Mouse (Mus musculus) erythroblast, embryonic 14.5 days (primary cell): ENCODE data around the gene Rpl13a. TPM values are rescaled to one million over a fixed set of nuclear protein-coding genes. Genes with fewer than 3 reads are reported as not detected.
"Not testable (repeated sequence)": the region's sequence is repeated elsewhere in the genome, so short reads cannot be mapped to it uniquely, and the experiment has no call there.

Experiments used
- H3K27me3 ChIP-seq: 2 replicates; pipeline ENCODE4 v1.6.1; 2012; ENCODE audit warnings: inconsistent platforms; ENCODE audit not compliant: control insufficient read depth
- H3K36me3 ChIP-seq: 2 replicates; pipeline ENCODE4 v1.6.1; 2012; ENCODE audit warnings: mild to moderate bottlenecking, inconsistent platforms; ENCODE audit not compliant: control insufficient read depth
- H3K4me1 ChIP-seq: 2 replicates; pipeline ENCODE4 v1.6.1; 2012; ENCODE audit warnings: inconsistent platforms; ENCODE audit not compliant: control insufficient read depth
- H3K4me3 ChIP-seq: replicated peaks from 2 replicates; pipeline ENCODE3; 2012; ENCODE audit warnings: moderate library complexity, mild to moderate bottlenecking, inconsistent platforms
- H3K9me3 ChIP-seq: 2 replicates; pipeline ENCODE4 v1.6.1; 2012; ENCODE audit warnings: low read length, inconsistent platforms, mixed read lengths; ENCODE audit not compliant: control insufficient read depth
- GATA1 ChIP-seq: IDR thresholded peaks from 2 replicates; pipeline ENCODE4 v1.6.1; 2012; ENCODE audit warnings: low read length, inconsistent platforms, mixed read lengths
- TAL1 ChIP-seq: IDR thresholded peaks from 3 replicates; pipeline ENCODE4 v1.6.1; 2012; ENCODE audit warnings: low read length, inconsistent platforms, mixed read lengths
- polyA plus RNA-seq: library from polyadenylated mRNA; stranded (reverse); fragments of >175 nt; gene quantifications from 2 replicates; pipeline ENCODE4 v1.2.3, GENCODE M21; 2012

Gene Rpl13a
- polyA plus RNA-seq, 1 experiment, result 438 TPM

DNA sequence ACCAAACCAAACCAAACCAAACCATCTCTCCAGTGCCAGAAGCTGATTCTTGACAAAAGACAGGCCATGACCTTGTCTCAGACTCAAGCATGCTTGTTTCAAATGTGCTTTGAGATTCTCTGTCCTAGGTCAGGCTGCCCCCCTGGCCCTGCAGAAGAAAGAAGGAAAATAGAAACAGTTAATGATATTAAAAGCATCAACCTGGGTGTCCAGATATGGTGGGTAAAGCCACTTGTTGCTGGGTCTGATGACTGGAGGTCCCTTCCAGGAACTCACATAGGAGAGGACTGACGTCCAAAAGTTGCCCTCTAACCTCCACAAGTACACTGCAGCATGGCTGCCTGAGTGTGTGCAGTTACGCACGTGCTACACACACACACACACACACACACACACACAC lies 32.3 kb upstream of the Rpl13a start:
- H3K4me1 ChIP-seq, result peaks cover 25% of the 10 kb centered on the region
- no peak overlapping the region for H3K4me3 ChIP-seq
- peaks cover 41% of the 10 kb centered on the region for H3K36me3 ChIP-seq
- H3K9me3 ChIP-seq, result peaks cover 2% of the 10 kb centered on the region; the same call in 1 of the 2 replicates
- peaks cover 40% of the 10 kb centered on the region for H3K27me3 ChIP-seq
- TF ChIP-seq GATA1, result no peak

DNA sequence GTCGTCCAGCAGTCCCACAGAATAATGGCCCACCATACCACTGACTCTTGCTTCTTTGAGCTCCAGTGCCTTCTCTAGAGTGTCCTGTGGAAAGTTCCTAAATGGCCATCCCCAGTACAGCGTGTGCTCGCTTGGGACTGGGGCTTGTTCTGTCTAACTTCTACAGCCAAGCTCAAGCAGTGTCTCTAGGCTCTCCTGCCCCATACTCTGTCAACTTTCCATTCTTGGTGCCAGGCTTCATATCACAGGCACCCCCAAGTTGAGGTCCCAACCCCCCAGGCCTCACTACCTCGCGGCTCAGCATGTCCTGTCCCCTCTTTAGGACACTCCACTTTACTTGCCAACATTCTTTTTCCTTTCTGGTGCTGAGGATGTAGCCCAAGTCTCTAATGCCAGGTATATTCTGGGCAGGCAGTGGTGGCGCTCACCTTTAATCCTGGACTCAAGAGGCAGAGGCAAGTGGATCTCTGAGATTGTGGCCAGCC lies 31.8 kb upstream of the Rpl13a start:
- Histone ChIP-seq H3K4me3 (no peak overlapping the region), H3K27me3 (peaks cover 35% of the 10 kb centered on the region), H3K4me1 (peaks cover 29% of the 10 kb centered on the region), H3K9me3 (peaks cover 2% of the 10 kb centered on the region; the same call in 1 of the 2 replicates), H3K36me3 (peaks cover 41% of the 10 kb centered on the region)
- TF ChIP-seq TAL1, result no peak
- no peak for TF ChIP-seq GATA1

DNA sequence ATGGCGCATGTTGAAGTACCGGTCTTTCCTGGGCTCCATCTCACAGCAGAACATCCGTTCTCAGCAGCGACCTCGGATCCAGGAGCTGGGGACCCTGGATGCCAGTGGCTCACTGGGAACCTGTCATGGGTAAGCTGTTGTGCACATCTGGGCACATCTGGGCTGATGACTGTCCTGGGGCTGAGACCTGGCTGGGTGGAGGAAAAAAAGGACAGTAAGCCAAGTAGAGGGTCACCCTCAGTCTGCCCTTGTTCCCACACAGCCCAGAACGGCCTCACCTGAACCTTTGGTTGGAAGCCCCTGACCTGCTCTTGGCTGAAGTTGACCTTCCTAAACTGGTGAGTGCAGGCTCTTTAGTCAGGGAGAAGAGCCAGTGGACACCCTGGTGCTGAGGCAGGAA lies 30.4 kb upstream of the Rpl13a start:
- TF ChIP-seq TAL1, result no peak
- TF ChIP-seq GATA1, result no peak
- peaks cover under 1% of the 10 kb centered on the region; the same call in 1 of the 2 replicates for H3K9me3 ChIP-seq
- H3K4me1 ChIP-seq, result peaks cover 34% of the 10 kb centered on the region
- peaks cover 41% of the 10 kb centered on the region for H3K36me3 ChIP-seq
- H3K27me3 ChIP-seq, result peaks cover 21% of the 10 kb centered on the region
- no peak overlapping the region for H3K4me3 ChIP-seq

DNA sequence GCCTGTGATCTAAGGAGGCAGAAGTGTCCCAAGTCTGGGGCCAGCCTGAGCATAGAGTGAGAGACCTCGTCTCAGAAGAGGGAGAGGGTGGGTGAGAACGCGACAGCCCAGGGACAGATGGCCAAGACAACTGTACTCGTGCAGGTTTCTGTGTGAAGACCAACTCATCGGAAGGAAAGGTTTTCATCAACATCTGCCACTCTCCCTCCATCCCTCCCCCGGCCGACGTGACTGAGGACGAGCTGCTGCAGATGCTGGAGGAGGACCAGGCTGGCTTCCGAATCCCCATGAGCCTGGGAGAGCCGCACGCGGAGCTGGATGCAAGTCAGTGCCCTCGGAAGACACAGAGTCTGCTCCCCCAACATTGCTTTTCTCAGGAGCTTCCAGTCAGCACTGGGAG lies 28.9 kb upstream of the Rpl13a start:
- no peak overlapping the region for H3K4me3 ChIP-seq
- no peaks in the 10 kb centered on the region for H3K9me3 ChIP-seq
- no peak for TF ChIP-seq GATA1
- no peak for TF ChIP-seq TAL1
- peaks cover 41% of the 10 kb centered on the region for H3K36me3 ChIP-seq
- peaks cover 6% of the 10 kb centered on the region for H3K27me3 ChIP-seq
- H3K4me1 ChIP-seq, result peaks cover 35% of the 10 kb centered on the region

DNA sequence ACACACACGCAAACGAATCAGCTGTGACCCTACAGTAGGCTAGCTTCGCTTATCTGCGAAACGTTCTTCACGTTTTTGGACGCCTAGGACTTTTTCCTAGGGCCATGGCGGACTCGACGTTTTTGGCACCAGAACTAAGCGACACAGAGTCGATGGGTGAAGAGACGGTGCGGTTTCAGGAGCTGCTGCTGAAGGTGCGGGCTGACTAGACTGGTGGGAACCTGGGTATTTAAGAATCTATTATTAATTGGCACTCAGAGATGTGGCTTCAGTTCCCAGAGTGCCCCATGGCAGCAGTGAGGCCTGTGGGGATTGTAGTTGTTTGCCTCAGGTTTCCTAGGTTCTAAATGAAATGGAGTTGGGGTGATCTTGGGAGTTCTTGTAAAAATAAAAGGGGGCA lies 27.6 kb upstream of the Rpl13a start:
- Histone ChIP-seq H3K36me3 (peaks cover 41% of the 10 kb centered on the region), H3K4me3 (no peak overlapping the region), H3K4me1 (peaks cover 29% of the 10 kb centered on the region), H3K9me3 (no peaks in the 10 kb centered on the region), H3K27me3 (no peaks in the 10 kb centered on the region)
- no peak for TF ChIP-seq TAL1
- no peak for TF ChIP-seq GATA1

DNA sequence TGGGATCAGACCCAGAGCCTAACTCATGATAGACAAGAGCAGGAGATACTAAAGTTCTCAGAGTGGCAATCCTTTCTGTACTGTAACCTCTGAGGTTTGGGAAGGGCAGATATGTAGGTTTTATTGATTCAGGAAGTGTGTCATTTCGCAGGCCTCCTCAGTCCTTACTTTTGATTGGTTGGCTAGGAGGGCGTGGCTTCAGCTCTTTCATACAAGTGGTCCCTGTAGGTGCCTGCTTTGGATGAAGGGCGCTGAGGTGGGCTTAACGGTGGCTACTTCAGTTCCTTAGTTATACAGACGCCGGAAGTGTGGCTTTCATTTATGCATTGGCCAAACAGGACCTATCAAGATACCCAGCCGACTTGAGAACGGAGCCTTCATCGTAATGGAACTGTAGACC lies 27.0 kb upstream of the Rpl13a start:
- no peaks in the 10 kb centered on the region for H3K9me3 ChIP-seq
- H3K27me3 ChIP-seq, result no peaks in the 10 kb centered on the region
- H3K36me3 ChIP-seq, result peaks cover 40% of the 10 kb centered on the region
- no peak overlapping the region for H3K4me3 ChIP-seq
- no peak for TF ChIP-seq GATA1
- TF ChIP-seq TAL1, result no peak
- H3K4me1 ChIP-seq, result peaks cover 29% of the 10 kb centered on the region

DNA sequence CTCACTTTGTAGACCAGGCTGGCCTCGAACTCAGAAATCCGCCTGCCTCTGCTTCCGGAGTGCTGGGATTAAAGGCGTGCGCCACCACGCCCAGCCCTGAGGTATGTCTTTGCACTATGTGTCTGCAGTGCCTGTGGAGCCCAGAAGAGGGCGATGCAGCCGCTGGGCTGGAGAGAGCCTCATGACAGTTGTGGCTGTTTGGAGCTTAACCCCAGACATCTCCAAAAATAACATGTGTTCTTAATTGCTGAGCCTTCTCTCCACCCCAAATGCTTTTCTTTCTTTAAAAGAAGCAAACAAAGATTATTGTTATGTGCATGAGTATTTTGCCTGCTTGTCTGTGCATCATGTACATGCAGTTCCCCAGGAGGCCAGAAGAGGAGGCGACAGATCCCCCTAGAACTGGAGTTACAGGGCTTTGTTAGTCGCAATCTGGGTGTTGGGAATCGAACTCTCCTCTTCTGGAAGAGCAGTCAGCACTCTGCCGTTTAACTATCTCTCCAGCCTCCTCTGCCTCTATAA lies 26.5 kb upstream of the Rpl13a start:
- TF ChIP-seq TAL1, result no peak
- no peak for TF ChIP-seq GATA1
- Histone ChIP-seq H3K9me3 (no peaks in the 10 kb centered on the region), H3K4me3 (peak overlapping the region; percentile 77), H3K36me3 (peaks cover 35% of the 10 kb centered on the region), H3K27me3 (no peaks in the 10 kb centered on the region), H3K4me1 (peaks cover 31% of the 10 kb centered on the region)

DNA sequence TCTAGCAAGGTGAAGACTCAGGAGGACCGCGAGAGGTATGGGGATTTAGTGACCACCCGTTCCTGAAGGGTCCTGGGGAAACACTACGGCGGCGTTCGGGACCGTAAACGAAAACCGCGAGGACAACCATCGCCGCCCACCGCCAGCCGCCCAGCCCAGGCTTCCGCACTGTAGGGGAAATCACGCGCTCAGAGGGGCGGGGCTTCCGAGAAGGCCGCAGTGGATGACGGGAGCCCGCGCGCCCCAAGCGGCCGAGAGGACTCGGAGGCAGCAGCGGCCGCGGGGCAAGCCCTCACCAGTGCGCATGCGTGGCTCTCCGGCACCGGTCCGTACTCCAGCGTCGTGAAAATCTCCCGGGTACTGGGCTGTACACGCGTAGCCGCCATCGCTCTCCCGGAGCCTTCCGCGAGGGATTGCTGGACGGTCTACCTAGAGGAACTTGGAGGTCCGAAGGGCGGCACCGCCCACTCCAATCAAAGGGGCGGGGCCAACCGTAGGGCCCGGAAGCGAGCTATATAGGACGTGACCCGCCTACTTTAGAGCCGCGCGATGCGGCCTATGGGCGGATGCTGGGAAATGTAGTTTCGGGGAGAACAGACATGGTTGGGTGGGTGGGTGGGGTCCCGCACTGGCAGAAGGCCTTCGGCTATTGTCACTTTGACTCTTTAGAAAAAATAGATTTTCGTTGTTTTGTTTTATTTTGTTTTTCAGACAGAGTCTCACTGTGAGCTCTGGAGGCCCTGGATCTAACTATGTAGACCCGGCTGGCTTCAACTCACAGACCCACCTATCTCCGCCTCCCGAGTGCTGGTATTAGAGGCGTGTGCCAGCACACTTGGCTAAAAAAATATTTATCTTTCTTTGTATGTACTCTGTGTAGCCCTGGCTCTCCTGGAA lies 25.8 kb upstream of the Rpl13a start, which contains the start of the genes Pih1d1 and Aldh16a1:
Gene Pih1d1, plus strand, starts transcription at position 208 of the 897 bp plus-strand sequence.
Gene Aldh16a1, minus strand, starts transcription at position 489 of the 897 bp plus-strand sequence.
- H3K4me3 ChIP-seq, result peak within 1 kb of the TSS; percentile 77
- H3K27me3 ChIP-seq, result no peaks in the 10 kb centered on the region
- TF ChIP-seq TAL1 (no peak), GATA1 (no peak)
- peaks cover 32% of the 10 kb centered on the region for H3K36me3 ChIP-seq
- H3K9me3 ChIP-seq, result no peaks in the 10 kb centered on the region
- peaks cover 31% of the 10 kb centered on the region for H3K4me1 ChIP-seq

DNA sequence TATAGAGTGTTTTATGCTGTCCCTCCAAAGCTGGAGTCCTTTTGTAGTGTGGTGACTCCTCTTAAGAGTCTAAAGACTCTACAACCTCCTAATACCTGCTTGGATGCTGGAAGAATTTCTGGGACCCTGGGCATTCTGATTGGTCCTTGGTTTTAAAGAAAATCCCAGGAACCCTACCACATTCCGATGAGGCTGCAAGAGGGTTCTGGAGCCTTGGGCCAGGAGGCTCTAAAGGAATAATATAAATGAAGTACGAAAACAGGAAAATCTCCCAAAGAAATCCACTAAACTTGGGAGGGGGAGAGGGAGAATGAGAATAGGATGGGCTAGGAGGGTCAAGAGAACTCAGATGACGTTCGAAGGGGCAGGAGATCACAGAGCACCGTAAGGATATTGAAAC lies 25.0 kb upstream of the Rpl13a start:
- Histone ChIP-seq H3K4me3 (peak overlapping the region; percentile 77), H3K36me3 (peaks cover 26% of the 10 kb centered on the region), H3K27me3 (no peaks in the 10 kb centered on the region), H3K9me3 (no peaks in the 10 kb centered on the region), H3K4me1 (peaks cover 31% of the 10 kb centered on the region)
- no peak for TF ChIP-seq TAL1
- no peak for TF ChIP-seq GATA1

DNA sequence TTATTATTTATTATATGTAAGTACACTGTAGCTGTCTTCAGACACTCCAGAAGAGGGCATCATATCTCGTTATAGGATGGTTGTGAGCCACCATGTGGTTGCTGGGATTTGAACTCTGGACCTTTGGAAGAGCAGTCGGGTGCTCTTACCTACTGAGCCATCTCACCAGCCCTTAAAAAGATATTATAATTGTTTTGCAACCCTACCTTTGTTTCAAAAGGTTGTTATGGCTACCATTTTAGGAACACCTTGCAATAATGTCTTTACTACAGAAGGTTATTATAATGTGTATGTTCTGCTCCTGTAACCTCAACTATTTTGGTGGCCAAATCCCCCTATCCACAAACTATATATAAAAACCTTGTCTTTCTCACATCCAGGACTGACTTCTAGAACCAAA lies 24.5 kb upstream of the Rpl13a start:
- Histone ChIP-seq H3K4me1 (peaks cover 31% of the 10 kb centered on the region), H3K36me3 (peaks cover 26% of the 10 kb centered on the region), H3K4me3 (peak overlapping the region; percentile 77)
- H3K9me3 ChIP-seq, H3K27me3 ChIP-seq: not testable (repeated sequence)
